Mouse (Mus musculus) embryo, embryonic 10 days (tissue): ENCODE results near the gene Myo1e.

Source experiments
- DNase-seq: peaks from one replicate; pipeline ENCODE4 v3.0.0-alpha.2; 2015; ENCODE audit warnings: low spot score

Myo1e gene

DNA sequence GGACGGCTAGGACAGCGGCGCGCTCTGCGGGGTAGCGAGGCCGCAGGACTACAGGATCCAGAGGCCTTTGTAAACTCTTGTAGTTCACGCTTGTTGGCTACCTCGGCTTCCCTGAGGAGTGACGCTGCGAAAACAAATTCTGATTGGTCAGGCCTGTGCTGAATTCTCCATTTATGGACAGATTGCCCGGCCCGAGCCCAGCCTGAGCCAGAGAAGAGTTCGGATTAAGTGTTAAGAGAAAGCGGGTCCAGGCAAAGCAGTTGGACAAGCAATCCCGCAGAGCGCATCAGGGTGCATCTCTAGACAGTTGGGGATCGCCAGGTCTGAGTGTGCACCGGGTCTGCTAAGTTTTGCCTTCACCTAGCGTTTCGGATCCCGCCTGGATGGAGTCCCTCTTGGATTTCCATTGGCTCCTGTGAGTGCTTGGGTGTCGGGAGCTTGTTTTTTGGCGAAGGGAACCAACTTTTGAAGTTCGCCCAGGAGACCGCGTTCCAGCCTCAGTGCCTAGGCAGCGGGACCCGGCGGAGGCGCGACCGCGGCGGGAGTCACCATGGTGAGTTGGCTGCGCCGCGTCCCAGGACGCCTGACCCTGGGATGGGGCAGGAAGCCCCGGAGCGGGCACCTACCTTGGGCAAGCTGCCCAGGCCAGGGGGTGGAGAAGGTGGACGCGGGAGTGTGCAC, at the start of gene Myo1e:
Gene Myo1e (plus strand): TSS at position 200 of the 681 bp plus-strand sequence.
- DNase-seq, result peak; percentile 96

DNA sequence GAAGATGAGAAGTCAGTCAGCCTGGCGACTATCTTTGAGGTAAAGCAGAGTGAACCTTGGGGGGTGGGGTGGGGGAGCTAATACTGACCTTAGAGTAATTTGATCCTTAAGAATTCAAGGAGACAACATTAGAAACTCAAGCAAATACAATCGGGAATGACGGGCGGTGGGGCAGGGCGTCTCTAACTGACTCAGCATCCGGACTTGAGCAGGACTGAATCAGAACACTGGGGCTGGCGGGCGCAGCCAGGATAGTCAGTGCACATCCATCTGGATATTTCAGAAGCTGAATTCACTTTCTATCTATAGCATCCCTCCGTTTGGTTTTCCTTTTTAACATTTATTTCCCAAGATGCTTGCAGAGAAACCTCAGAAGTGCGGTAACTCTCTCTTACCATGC, 47.1 kb upstream of the Myo1e start:
- no peak for DNase-seq

DNA sequence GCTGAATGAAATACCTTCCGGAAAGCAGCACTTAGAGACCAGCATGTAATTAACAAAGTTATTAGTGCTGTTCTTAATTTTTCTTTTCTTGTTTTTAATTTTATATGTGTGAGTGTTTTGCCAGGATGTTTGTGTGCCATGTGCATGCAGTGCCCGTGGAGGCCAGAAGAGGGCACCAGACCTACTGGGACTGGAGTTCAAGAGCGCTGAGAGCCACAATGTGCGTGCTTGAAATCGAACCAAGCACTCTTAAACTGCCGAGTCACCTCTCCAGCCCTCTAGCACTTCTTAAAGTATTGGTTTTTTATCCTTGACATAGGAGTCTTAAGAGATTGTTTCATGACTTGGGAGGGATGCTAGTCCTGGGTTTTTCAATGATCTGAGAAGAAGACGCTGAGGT, 38.2 kb upstream of the Myo1e start:
- DNase-seq, result peak; percentile 11

DNA sequence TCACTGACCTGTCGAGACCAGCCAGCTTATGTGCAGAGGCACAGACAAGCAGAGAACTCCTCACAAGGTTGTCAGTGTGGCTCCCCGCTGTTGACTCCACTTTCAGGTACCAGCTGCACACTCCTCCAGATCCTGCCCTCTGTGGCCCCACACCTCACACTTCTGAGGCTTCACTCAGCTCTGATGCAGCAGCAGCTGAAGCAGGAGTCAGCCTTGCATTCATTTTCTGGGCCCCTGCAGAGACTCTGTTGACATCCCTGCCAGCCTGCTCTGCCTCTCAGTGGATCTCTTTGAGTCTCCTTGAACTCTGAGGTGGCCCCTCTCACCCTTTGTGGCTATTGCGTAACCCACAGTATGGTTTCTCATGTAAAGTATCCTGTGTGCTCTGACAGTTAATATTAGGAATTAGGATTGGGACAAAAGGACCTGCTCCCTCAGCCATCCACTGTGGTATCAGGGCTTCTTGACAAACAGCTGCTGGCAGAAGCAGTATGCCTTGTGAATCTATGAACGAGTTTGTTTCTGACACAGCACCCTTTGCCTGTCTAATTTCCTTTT, 32.8 kb upstream of the Myo1e start:
- DNase-seq, result peak; percentile 5

DNA sequence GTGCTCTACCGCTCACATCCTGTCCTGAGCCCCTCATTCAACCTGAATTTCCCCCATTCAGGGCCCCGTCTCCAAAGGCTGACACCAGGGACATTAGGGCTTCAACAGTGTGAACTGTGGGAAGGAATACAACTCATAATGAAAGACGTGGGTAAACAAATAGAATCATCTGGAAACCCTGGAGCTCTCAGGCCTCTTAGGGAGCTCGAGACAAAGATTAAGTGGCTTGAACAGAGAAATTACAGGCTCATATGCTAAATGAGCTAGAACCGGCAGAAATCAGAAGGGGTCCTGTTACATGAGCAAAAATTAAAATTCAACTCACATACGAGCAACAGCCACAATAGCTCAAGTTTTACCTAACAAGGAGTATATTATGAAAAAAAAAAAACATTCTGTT, 32.3 kb upstream of the Myo1e start:
- no peak for DNase-seq

DNA sequence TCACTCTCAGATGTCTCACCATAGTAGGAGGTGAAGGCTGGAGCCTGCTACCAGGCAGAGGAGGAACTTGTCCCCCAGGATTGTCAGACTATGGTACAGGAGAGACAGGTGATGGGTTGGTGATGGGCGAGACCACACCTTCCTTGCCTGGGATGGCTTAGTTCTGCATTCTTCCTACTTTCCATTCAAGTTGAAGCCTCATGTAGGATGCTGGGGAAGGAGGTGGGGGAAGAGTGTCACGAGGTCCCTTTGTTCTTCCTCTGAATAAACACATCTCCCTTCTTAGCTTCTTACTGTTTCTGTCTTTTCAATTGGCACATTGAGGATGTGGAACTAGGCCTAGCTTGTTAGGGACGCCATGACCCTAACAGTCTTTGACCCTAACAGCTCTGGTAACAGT, 30.9 kb upstream of the Myo1e start:
- no peak for DNase-seq

DNA sequence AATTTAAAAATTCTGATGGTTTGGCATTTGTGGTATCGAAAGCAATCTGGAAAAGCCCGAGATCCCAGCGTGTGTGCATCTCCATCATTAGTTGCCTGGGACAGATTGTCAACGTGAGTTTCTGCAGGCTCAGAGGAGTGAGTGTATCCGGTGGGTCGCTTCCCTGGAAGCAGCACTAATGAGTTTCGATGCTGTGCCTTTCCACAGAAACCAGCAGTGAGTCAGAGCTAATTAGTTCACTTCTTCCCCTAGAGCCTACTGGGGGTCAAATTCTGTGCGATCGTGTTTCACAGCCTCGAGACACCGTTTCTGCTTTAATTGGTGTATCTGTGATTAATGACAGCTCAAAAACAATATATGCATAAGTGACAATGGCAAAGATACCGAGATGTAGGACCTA, 25.4 kb upstream of the Myo1e start:
- DNase-seq, result peak; percentile 11

DNA sequence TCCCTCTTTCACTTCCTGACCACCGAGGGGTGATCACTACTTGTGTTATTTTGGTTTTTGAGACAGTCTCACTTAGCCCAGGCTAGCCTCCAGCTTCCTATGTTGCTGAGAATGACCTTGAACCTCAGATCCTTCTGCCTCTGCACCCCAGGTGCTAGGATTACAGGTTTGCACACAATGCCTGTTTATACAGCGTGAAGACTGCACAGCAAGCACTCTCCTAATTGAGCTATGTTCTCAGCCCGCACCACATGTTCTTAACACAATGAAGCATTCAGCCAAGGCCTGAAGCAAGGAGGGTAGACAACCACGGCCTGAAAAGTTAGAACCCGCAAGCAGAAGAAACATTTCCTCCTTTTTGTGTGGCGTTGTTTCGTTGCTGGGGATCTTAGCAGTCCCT, 24.5 kb upstream of the Myo1e start:
- no peak for DNase-seq

DNA sequence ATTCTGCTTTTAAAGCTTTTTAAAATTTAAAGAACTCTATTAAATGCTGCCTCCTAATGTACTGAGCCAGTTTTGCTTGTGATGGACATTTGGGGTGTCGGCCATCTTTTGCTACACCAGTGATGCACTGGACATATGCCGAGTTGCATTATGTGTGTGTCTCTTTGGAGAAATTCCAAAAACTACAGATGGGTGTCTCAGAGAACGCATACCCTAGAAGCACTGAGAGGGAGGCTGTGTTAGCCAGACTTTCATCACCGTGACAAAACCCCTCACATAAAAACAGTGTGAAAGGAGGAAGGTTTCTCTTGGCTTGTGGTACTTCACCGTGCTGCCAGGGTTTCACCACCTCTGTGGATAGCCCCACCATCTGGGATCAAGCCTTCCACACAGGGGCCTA, 14.8 kb upstream of the Myo1e start:
- DNase-seq, result no peak

DNA sequence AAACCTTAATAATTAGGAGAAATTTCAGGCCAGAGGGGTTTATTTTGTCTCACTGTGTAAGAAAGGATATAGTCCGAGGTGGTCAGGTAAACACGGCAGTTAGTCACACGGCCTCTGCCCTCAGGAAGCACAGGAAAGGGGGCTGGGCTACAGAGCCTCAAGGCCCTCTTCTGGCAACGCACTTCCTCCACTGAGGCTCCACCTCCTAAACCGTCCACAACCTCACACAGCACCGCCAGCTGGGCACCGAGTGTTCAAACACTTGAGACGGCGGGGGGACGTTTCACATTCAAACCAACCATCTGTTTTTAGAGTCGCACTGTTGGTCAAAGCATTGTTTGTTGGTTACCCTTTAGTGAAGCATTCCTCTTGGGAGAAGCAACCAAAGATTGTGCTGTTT, 12.5 kb upstream of the Myo1e start:
- DNase-seq, result no peak

DNA sequence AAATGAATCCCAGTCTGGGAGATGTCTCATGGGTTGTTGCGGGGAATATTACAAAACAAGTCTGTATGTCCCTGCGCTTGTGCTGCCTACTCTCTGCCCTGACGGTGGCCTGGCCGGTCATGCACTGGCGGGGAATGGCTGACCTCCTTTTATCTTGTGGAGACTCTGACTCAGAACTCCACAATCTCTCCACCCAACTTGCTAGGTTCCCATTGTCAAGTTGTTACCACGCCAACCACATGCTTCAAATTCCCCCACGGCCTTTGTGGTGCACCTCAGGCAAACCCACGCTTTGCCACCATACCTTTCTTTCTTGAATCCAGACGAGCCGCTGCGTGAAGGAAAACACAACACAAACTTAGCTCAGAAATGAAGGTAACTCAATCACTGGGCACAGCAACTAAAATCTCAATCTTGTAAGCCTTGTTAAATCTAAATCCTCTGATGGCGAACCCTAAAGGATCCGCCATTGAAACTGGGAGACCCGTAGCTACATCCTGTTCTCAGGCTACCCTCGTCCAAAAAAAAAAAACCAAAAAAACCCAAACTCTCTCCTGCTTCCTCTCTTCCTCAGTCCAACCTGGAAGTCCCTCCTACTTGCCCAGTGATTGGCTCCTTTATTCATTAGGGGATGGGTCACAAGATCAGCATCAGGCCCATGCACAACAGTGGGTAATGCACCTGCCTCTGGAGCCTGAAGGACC, 10.0 kb upstream of the Myo1e start:
- DNase-seq, result no peak

DNA sequence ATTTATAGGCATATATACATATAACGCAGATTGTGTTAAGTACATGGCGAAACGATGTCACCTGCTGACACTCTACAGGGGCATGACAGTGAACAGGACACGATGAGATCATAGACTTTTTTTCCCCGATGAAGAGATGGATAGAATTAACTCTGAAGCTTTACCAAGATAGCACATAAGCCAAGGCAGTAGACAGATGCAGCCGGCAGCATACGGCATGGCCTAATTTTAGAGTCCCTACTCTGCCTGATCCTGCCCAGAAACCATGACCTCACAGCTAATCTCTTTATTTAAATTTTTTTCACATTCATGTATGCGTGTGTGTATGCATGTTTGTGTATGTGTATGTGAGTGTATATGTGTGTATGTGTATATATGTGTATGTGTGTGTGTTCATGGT, 9.2 kb upstream of the Myo1e start:
- no peak for DNase-seq

DNA sequence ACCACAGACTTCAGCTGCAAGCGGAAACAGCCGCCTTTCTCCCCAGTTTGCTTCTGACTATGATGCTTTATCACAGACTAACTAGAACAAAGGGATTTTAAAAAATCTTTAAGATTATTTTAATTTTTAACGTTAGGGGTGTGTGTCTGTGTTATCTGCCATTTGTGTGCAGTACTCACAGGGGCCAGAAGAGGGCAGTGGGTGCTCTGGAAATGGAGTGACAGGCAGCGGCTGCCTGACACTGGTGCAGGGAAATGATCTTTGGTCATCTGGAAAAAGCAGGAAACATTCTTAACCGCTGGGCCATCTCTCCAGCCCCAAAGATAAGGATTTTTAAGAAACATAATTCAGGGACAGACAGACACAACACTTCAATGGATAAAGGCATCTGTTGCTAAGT, 4.4 kb upstream of the Myo1e start:
- peak; percentile 51 for DNase-seq

DNA sequence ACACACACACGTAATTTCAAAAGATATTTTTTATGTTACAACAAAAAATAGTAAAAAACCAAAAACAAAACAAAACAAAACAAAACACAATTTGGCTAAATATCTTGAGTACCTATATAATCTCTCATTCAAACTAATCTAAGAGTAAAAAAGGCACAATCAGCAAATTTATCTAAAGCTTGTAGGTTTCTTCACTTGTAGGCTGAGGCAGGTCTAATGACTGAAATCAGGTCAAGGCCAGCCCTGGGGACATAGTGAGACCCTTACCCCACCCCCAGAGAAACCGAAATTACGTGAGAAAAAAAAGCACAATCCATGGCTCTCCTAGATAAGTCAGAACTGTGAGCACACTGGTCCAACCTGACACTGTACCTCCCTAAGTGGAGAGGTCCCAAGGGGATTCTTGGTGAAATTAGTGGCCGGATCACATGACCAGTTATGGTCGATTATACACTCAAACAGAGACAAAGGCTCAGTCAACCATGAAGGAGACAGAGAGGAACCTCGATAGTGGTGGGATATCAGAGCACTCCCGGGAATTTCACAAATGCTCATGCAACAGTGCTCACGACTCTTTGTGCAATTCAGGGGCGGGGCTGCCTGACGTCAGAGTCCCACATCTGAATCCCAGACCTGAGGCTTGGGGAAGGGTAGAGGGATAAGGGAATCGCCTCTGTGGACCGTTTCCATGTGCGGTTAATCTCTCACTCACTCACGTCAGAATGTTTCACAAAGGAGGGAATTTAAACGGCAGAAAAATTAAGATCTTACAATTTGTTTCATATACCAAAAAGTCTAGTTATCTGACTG, 3.7 kb upstream of the Myo1e start:
- DNase-seq, result no peak

DNA sequence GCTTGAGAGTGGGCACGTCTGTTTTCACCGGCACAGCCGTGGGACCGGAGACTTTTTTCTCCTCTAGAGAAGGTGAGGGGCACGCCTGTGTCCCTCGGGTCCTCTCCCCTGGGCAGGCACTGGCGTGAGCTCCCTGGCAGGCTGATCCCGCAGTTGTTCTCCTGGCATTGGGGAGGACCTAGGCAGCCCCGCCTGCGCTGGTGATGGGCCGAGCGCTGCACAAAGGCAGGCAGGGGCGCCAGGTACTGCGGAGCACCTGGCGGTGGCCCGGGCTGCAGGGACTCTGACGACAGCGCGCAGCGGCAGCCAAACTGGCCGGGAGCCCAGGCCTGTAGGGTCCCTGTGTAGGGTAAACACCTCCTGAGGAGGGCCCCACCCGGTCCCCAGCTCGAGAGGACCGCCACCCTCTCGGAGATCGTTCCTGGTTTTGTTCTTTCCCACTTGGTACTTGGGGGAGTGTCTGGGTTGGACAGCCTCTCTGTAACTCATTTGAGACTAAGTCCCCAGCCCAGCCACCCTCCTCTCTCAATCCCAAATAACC, 901 bp downstream of the Myo1e start:
- peak; percentile 24 for DNase-seq

DNA sequence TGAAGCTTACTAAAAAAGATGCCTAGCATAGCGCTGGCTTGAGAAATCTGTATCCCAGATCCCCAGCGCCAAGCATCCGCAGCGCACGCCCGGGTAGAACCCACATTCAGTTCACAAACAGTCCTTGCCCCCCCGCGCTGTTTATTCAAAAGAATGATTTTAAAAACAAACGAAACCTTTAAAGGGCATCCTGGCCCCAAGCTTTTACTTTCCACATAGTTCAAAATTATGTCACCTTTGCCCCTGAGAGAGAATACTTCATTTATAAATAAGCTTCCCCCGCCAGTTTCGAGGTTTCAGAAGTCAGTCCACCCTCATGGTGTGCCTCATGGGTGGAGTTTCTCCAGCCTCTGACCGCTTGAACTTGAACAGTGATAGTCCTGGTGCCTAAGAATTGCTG, 1.6 kb downstream of the Myo1e start:
- peak; percentile 18 for DNase-seq

DNA sequence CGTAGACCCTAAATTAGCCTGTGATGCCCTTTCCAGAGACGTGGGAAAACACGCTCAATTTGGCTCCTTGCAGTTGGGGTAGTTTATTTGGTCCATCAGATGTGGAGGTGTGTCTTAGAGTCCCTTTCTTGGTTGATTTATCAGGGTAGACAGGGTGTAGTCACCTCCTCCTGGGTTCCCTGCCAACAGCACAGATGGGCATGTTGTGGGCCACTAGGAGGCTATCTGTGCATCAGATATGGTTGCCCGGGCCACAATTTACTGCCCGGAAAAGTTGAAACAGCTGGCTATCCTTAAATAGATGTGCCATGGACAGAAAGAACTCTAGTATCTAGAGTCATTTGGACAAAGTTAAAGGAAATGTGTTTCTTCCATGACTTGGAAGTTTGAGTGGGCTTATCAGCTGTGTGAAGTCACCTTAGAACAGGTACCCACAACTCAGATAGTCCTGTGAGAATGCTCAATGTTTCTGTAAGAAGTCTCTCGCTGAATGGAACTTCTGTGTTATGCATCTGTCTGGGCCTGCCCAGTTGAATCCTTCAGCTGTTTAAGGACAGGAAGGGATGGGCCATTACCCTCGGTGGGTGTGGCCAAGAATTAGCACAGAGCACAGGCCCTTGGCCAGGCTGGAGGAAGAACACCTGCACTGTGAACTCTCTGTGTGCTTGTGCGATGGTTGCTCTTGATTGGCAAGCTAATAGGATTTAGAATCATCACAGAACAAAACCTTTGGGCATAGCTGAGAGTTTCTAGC, 2.3 kb downstream of the Myo1e start:
- DNase-seq, result peak; percentile 35

DNA sequence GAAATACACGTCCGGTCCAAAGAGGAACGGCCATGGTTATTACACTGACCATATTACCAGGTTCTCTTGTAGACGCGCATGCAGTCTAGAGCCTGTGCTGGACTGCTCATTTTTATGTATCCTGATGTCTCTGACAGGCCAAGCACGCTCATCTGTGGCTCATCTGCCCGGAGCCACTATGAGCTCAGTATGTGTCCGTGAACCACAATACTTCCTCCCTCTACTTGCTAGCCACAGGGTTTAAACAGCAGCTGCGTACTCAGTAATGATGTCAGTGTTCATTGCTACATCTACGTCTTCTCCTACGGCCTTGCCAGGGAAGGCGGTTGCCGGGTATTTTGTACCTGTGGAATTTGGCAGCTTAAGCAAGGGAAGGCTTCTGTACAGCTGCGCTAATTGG, 4.5 kb downstream of the Myo1e start:
- no peak for DNase-seq

DNA sequence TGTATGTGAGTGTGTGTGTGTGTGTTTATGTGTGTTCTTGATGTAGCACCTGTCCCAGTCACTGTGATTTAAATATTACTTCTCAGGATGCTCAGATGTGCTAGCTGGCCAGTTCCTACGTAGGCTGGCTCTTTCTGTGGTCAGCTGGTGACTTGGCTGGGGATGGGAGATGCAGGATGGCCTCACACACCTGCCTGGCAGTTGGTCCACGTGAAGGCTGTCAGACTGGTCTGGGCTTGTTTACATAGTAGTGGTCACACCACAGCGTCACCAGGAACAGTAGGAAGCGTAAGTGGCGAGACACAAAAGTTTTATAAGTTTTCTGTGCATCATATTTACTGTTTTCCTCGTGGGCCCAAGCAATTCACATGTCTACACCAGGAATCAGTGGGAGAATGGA, 9.4 kb downstream of the Myo1e start:
- no peak for DNase-seq

DNA sequence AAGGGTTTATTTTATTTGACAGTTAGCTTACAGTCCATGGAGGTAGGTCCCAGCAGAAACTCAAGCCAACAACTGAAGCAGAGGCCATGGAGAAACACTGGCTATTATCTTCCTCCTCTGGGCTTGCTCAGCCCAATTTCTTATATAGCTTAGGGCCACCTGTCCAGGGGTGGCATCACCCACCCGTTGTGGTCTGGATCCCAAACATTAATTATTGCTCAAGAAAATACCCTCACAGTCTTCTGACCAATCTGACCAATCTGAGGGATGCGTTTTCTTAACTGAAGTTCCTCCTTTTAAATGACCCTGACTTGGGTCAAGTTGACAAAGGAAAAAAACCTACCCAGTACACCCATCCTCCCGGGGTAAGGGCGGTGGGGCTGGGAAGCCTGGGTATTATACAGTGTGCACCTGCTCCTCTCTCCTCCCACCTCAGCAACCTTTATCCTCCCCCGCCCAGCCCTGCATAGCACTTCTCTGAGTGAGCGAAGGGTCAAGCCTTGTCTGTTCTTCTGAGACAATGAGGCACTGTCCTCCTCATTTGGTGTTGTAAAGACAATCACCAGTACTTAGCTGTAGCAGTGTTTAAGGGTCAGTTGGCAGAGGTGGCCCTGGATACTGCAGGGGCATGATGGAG, 12.3 kb downstream of the Myo1e start:
- DNase-seq, result no peak

DNA sequence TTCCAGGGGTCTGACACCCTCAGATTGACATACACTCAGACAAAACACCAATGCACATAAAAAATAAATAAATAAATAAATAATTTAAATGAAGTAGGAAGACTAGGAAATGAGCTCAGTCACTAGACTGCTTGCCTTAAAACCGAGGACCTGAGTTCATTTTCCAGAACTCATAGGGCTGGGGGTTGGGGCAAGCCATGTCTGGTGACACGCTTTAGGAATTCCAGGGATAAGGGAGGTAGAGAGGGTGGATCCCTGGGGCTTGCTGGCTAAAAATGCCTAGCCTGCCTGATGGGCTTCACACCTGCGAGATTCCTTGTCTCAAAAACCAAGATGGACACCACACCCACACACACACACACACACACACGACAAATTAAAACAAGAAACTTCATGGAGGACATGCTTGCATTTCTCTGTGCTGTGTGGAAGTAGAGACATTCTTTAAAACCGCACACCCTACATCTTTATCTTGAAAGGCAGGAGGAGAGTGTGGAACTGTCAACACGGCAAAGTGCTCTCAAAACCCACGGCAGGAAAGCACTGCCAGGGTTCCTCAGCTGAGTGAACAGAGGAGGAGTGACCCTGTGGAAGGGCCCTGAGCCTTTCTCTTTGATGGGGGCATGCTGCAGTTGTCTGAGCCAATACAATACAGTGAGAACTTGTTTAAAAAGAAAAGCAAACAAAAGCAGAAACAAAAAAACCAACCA, 13.5 kb downstream of the Myo1e start:
- DNase-seq, result no peak
